Mouse (Mus musculus): Measurements from ENCODE around the gene Ier5l.
A peak's percentile ranks its signal among the peaks of the same experiment; 100 is the strongest.

Ier5l gene

GRCm38 (mm10) chr2:30469796-30470142 lies 4.2 kb downstream of the Ier5l start:
- peak; percentile 71 for DNase-seq

GRCm38 (mm10) chr2:30469009-30469408 lies 5.0 kb downstream of the Ier5l start:
- no peak for DNase-seq

GRCm38 (mm10) chr2:30466787-30467186 lies 7.2 kb downstream of the Ier5l start:
- no peak for DNase-seq

GRCm38 (mm10) chr2:30464411-30464810 lies 9.6 kb downstream of the Ier5l start:
- no peak for DNase-seq

GRCm38 (mm10) chr2:30463904-30464330 lies 10.1 kb downstream of the Ier5l start:
- DNase-seq = peak; percentile 73

GRCm38 (mm10) chr2:30463341-30463761 lies 10.7 kb downstream of the Ier5l start:
- no peak for DNase-seq

- DNase-seq = no peak
Observed at GRCm38 (mm10) chr2:30459241-30459640, 14.8 kb downstream of the Ier5l start.

- no peak for DNase-seq
Observed at GRCm38 (mm10) chr2:30458349-30458748, 15.7 kb downstream of the Ier5l start.

GRCm38 (mm10) chr2:30456104-30456980 lies 17.7 kb downstream of the Ier5l start:
- no peak for DNase-seq

- no peak for DNase-seq
Observed at GRCm38 (mm10) chr2:30454587-30454986, 19.4 kb downstream of the Ier5l start.

GRCm38 (mm10) chr2:30453570-30453969 lies 20.4 kb downstream of the Ier5l start:
- no peak for DNase-seq

- DNase-seq = no peak
Observed at GRCm38 (mm10) chr2:30451525-30451924, 22.5 kb downstream of the Ier5l start.

- DNase-seq = peak; percentile 28
Observed at GRCm38 (mm10) chr2:30450530-30450929, 23.5 kb downstream of the Ier5l start.

GRCm38 (mm10) chr2:30448371-30448770 lies 25.6 kb downstream of the Ier5l start:
- DNase-seq = no peak

GRCm38 (mm10) chr2:30446891-30447826 lies 26.9 kb downstream of the Ier5l start:
- DNase-seq = no peak

GRCm38 (mm10) chr2:30445312-30445711 lies 28.7 kb downstream of the Ier5l start:
- DNase-seq = no peak

- DNase-seq = no peak
Observed at GRCm38 (mm10) chr2:30444450-30444849, 29.6 kb downstream of the Ier5l start.

- DNase-seq = no peak
Observed at GRCm38 (mm10) chr2:30444006-30444405, 30.0 kb downstream of the Ier5l start.

GRCm38 (mm10) chr2:30443281-30443680 lies 30.7 kb downstream of the Ier5l start:
- no peak for DNase-seq

- DNase-seq = no peak
Observed at GRCm38 (mm10) chr2:30442498-30442890, 31.5 kb downstream of the Ier5l start.

- DNase-seq = peak; percentile 52
Observed at GRCm38 (mm10) chr2:30441518-30442497, 32.2 kb downstream of the Ier5l start.
